Mouse (Mus musculus): ENCODE measurements at regions not wholly inside any gene's neighbourhood (a gene's known extent, or its start where the extent isn't known, plus 50 kb on each side); places are given as distances from the start of the nearest gene placed in this dataset.

DNA sequence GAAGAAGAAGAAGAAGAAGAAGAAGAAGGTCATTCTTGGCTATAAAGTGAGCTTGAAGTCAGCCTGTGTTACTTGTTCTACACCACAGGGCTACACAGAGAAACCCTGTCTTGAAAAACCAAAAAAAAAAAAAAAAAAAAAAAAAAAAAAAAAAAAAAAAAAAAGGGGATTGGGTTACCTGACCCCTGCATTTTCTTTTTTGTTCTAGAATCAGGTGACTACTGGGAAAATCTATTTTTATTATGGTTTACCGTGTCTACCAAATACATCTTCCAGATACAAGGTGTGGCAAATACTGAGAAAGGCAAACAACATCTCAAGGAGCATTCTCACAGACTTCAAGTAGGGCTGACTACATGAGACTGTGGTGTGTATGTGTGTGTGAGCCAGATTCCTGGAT, 54.1 kb upstream of the Vps8 start:
- no peak for TF ChIP-seq CTCF (IDR thresholded peaks at IDR 0.05; ENCODE audit: control insufficient read depth, insufficient read depth, insufficient read length)
- no peak for TF ChIP-seq USF1 (IDR thresholded peaks at IDR 0.05; ENCODE audit: low read depth)

Data from C2C12 (cell line).